In the genomic region with DNA sequence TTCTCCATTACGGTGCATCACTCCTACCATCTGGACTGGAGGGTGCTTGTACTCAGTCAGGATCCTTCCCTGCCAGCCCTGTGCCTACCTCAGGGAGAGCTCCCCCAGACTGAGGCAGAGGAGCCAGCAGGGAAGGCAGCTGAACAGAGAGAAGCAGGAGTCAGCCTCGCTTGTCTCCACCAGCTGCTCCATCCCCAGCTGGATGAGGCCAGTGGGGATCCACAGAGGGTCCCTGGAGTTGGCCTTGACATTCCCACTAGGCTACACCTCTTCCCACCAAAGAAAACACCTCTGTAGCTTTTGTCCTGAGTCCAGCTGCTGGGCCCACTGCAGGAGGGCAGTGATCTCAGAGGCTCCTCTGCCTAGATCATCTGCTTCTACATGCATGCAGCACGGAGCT, we compare ENCODE assay signal across 8 mouse cellular contexts. TPM values are rescaled to one million over a fixed set of nuclear protein-coding genes. Genes with fewer than 3 reads are reported as not detected.
DNase-seq lines count a peak whose midpoint lies in the region; ATAC-seq and TF ChIP-seq lines count a peak whose summit lies in the region.

No protein-coding gene starts in this region.

- peaks cover 13% of the 10 kb centered on the region for H3K36me3 ChIP-seq in heart, embryonic 11.5 days (ENCODE audit: control insufficient read depth, insufficient read depth, low read length)
- H3K36me3 ChIP-seq in G1E (replicated peaks) (peaks cover 94% of the 10 kb centered on the region), macrophage (ENCODE audit: inconsistent target) (peaks cover 19% of the 10 kb centered on the region)
- H3K36me3 ChIP-seq in heart, embryonic 16.5 days (ENCODE audit: control insufficient read depth, insufficient read depth), result peaks cover 10% of the 10 kb centered on the region

- no peak overlapping the region for H3K4me3 ChIP-seq in heart, embryonic 11.5 days (ENCODE audit: low read depth, low read length)
- peak overlapping the region; percentile 55; the same call in 1 of the 2 replicates for H3K4me3 ChIP-seq in G1E (ENCODE audit: low read depth, low read length)
- no peak overlapping the region for H3K4me3 ChIP-seq in heart, embryonic 16.5 days (ENCODE audit: low read length)
- H3K4me3 ChIP-seq in macrophage (ENCODE audit: inconsistent target), result no peak overlapping the region

- H3K27ac ChIP-seq in heart, embryonic 11.5 days (ENCODE audit: low read depth, low read length), result peak overlapping the region; percentile 36
- H3K27ac ChIP-seq in heart, embryonic 16.5 days (ENCODE audit: low read length), result peak overlapping the region; percentile 72
- H3K27ac ChIP-seq in macrophage, result peak overlapping the region; percentile 76

- DNase-seq in heart, adult 9 months (ENCODE audit: low spot score in 2 of 2), result no peak
- no peak for DNase-seq in G1E (ENCODE audit: low spot score)
- DNase-seq in urinary bladder, postnatal 4 days (ENCODE audit: low spot score in 2 of 2), result no peak
- no peak for DNase-seq in retina, postnatal 1 day

- TF ChIP-seq CTCF in G1E (IDR thresholded peaks at IDR 0.05; ENCODE audit: low read depth, low read length), result no peak

- H3K4me1 ChIP-seq in heart, embryonic 11.5 days (ENCODE audit: control insufficient read depth, insufficient read depth, low read length), result peaks cover 60% of the 10 kb centered on the region
- H3K4me1 ChIP-seq in G1E (ENCODE audit: insufficient read depth, low read depth, low read length), result peaks cover 67% of the 10 kb centered on the region
- H3K4me1 ChIP-seq in heart, embryonic 16.5 days (ENCODE audit: control insufficient read depth, insufficient read depth, low read length), result peaks cover 78% of the 10 kb centered on the region

- WGBS in heart, embryonic 11.5 days (ENCODE audit: insufficient replicate concordance), result 86% methylated on average over 3 of the region's 3 CpGs
- WGBS in heart, embryonic 16.5 days, result 85% methylated on average over 3 of the region's 3 CpGs
- 65% methylated on average over 3 of the region's 3 CpGs for WGBS in macrophage (ENCODE audit: missing documents)

- no peak overlapping the region for H3K9ac ChIP-seq in heart, embryonic 11.5 days (ENCODE audit: low read depth, low read length)
- peak overlapping the region; percentile 56 for H3K9ac ChIP-seq in heart, embryonic 16.5 days (ENCODE audit: low read length)

- H3K27me3 ChIP-seq in heart, embryonic 11.5 days (ENCODE audit: control insufficient read depth, insufficient read depth, low read length), result no peaks in the 10 kb centered on the region
- no peaks in the 10 kb centered on the region for H3K27me3 ChIP-seq in G1E (ENCODE audit: insufficient read depth, low read length)
- no peaks in the 10 kb centered on the region for H3K27me3 ChIP-seq in heart, embryonic 16.5 days (ENCODE audit: control insufficient read depth, insufficient read depth, low read length)

- ATAC-seq in heart, embryonic 11.5 days (replicated peaks; ENCODE audit: insufficient number of reproducible peaks, low FRiP score, low TSS enrichment), result no peak
- ATAC-seq in G1E (ENCODE audit: extremely low read depth, insufficient number of reproducible peaks, low FRiP score, poor library complexity, severe bottlenecking), result no peak
- no peak for ATAC-seq in heart, embryonic 16.5 days (replicated peaks; ENCODE audit: extremely low read depth, insufficient read depth, low FRiP score)
- no peak for ATAC-seq in erythroid progenitor cell, adult 5-6 weeks (replicated peaks; ENCODE audit: low FRiP score, poor library complexity, severe bottlenecking)

- H3K9me3 ChIP-seq in heart, embryonic 11.5 days (replicated peaks; ENCODE audit: control insufficient read depth, low read length), result no peaks in the 10 kb centered on the region
- H3K9me3 ChIP-seq in G1E (replicated peaks), result no peaks in the 10 kb centered on the region
- H3K9me3 ChIP-seq in heart, embryonic 16.5 days (replicated peaks; ENCODE audit: control insufficient read depth, low read length), result no peaks in the 10 kb centered on the region

- no peak overlapping the region for H3K4me2 ChIP-seq in heart, embryonic 11.5 days
- H3K4me2 ChIP-seq in heart, embryonic 16.5 days (ENCODE audit: low read depth, low read length), result peak overlapping the region; percentile 26

- H3K79me2 ChIP-seq in macrophage (ENCODE audit: inconsistent target), result peaks cover 100% of the 10 kb centered on the region

RNA-seq across cellular contexts. Expression of a gene that starts 10.2 kb away (rescaled TPM):
- 308 and 316 TPM in 2 replicates for polyA plus RNA-seq in heart, embryonic 11.5 days (2014; fragmentation: Nextera tagmentation; extraction: Ambion mirVana)
- total RNA-seq in G1E (2014; fragmentation: Nextera tagmentation) (337 and 375 TPM in 2 replicates), G1E (2017) (232 TPM in 2 replicates)
- polyA plus RNA-seq in G1E (2012) (657 and 787 TPM in 2 replicates), macrophage (2018) (624 to 802 TPM (median 682 TPM) in 3 replicates)
- polyA plus RNA-seq in heart, embryonic 16.5 days (2015; fragmentation: Nextera tagmentation; extraction: Ambion mirVana), result 419 and 458 TPM in 2 replicates
- 100 to 1,000 TPM in 23 of 26 experiments, 10 to 100 TPM in 3; 71.0 to 453 (median 221) TPM for total RNA-seq in macrophage (2018; cell fraction: chromatin; rRNA removed)
- total RNA-seq in macrophage (2018; cell fraction: cytosol; rRNA removed), result 100 to 1,000 TPM; 541 to 697 (median 633) TPM
- 100 to 1,000 TPM; 118 to 431 (median 271) TPM for total RNA-seq in macrophage (2018; cell fraction: nucleus; rRNA removed)
- 382 and 420 TPM in 2 replicates for total RNA-seq in erythroid progenitor cell, adult 5-6 weeks (2015; ENCODE audit: low replicate concordance)
- total RNA-seq in erythroid progenitor cell, adult 5-6 weeks (2017; ENCODE audit: low replicate concordance), result 334 and 357 TPM in 2 replicates

RNA-seq across cellular contexts. Expression of a gene that starts 15.9 kb away (rescaled TPM):
- polyA plus RNA-seq in heart, embryonic 11.5 days (2014; fragmentation: Nextera tagmentation; extraction: Ambion mirVana), result 5.1 and 5.3 TPM in 2 replicates
- total RNA-seq in G1E (2014; fragmentation: Nextera tagmentation) (not detected in 2 replicates), G1E (2017) (0.27 TPM in 1 of 2 replicates, not detected in the other)
- polyA plus RNA-seq in G1E (2012) (not detected in 2 replicates), macrophage (2018) (not detected in 3 replicates)
- 11.0 and 12.0 TPM in 2 replicates for polyA plus RNA-seq in heart, embryonic 16.5 days (2015; fragmentation: Nextera tagmentation; extraction: Ambion mirVana)
- 1 to 10 TPM in 3 of 26 experiments, under 1 TPM in 14, not detected in 9; 0.17 to 2.2 (median 0.60) TPM for total RNA-seq in macrophage (2018; cell fraction: chromatin; rRNA removed)
- under 1 TPM in 3 of 26 experiments, not detected in 23; 0.03 to 0.14 (median 0.06) TPM for total RNA-seq in macrophage (2018; cell fraction: cytosol; rRNA removed)
- 1 to 10 TPM in 1 of 26 experiments, under 1 TPM in 4, not detected in 21; 0.11 to 1.0 (median 0.30) TPM for total RNA-seq in macrophage (2018; cell fraction: nucleus; rRNA removed)
- not detected in 2 replicates for total RNA-seq in erythroid progenitor cell, adult 5-6 weeks (2015; ENCODE audit: low replicate concordance)
- total RNA-seq in erythroid progenitor cell, adult 5-6 weeks (2017; ENCODE audit: low replicate concordance), result not detected in 2 replicates

RNA-seq across cellular contexts. Expression of a gene that starts 37.5 kb away (rescaled TPM):
- polyA plus RNA-seq in heart, embryonic 11.5 days (2014; fragmentation: Nextera tagmentation; extraction: Ambion mirVana), result 57.5 and 59.1 TPM in 2 replicates
- total RNA-seq in G1E (2014; fragmentation: Nextera tagmentation), result 178 and 183 TPM in 2 replicates
- total RNA-seq in G1E (2017), result 76.0 and 76.7 TPM in 2 replicates
- polyA plus RNA-seq in G1E (2012), result 153 and 156 TPM in 2 replicates
- polyA plus RNA-seq in heart, embryonic 16.5 days (2015; fragmentation: Nextera tagmentation; extraction: Ambion mirVana), result 45.7 and 46.5 TPM in 2 replicates
- 10 to 100 TPM in 7 of 26 experiments, 1 to 10 TPM in 19; 2.6 to 17.1 (median 7.9) TPM for total RNA-seq in macrophage (2018; cell fraction: chromatin; rRNA removed)
- 10 to 100 TPM in 1 of 26 experiments, 1 to 10 TPM in 25; 3.3 to 10.4 (median 6.3) TPM for total RNA-seq in macrophage (2018; cell fraction: cytosol; rRNA removed)
- total RNA-seq in macrophage (2018; cell fraction: nucleus; rRNA removed), result 10 to 100 TPM in 6 of 26 experiments, 1 to 10 TPM in 20; 2.1 to 27.4 (median 5.2) TPM
- polyA plus RNA-seq in macrophage (2018), result 4.4 to 25.0 TPM (median 10.0 TPM) in 3 replicates
- total RNA-seq in erythroid progenitor cell, adult 5-6 weeks (2015; ENCODE audit: low replicate concordance), result 206 and 249 TPM in 2 replicates
- total RNA-seq in erythroid progenitor cell, adult 5-6 weeks (2017; ENCODE audit: low replicate concordance), result 122 and 166 TPM in 2 replicates

RNA-seq across cellular contexts. Expression of a gene that starts 44.3 kb away (rescaled TPM):
- 0.14 and 0.33 TPM in 2 replicates for polyA plus RNA-seq in heart, embryonic 11.5 days (2014; fragmentation: Nextera tagmentation; extraction: Ambion mirVana)
- total RNA-seq in G1E (2014; fragmentation: Nextera tagmentation), result 4.6 and 7.7 TPM in 2 replicates
- 1.1 and 1.4 TPM in 2 replicates for total RNA-seq in G1E (2017)
- 0.29 and 0.53 TPM in 2 replicates for polyA plus RNA-seq in G1E (2012)
- 0.54 and 0.69 TPM in 2 replicates for polyA plus RNA-seq in heart, embryonic 16.5 days (2015; fragmentation: Nextera tagmentation; extraction: Ambion mirVana)
- total RNA-seq in macrophage (2018; cell fraction: chromatin; rRNA removed), result 1 to 10 TPM in 19 of 26 experiments, under 1 TPM in 5, not detected in 2; 0.54 to 4.1 (median 1.3) TPM
- under 1 TPM; 0.11 to 0.51 (median 0.28) TPM for total RNA-seq in macrophage (2018; cell fraction: cytosol; rRNA removed)
- 1 to 10 TPM in 12 of 26 experiments, under 1 TPM in 11, not detected in 3; 0.40 to 3.3 (median 1.1) TPM for total RNA-seq in macrophage (2018; cell fraction: nucleus; rRNA removed)
- 0.38 to 0.51 TPM (median 0.43 TPM) in 3 replicates for polyA plus RNA-seq in macrophage (2018)
- 4.2 and 8.6 TPM in 2 replicates for total RNA-seq in erythroid progenitor cell, adult 5-6 weeks (2015; ENCODE audit: low replicate concordance)
- total RNA-seq in erythroid progenitor cell, adult 5-6 weeks (2017; ENCODE audit: low replicate concordance), result 0.64 TPM in 1 of 2 replicates, not detected in the other

RNA-seq across cellular contexts. Expression of a gene that starts 44.4 kb away (rescaled TPM):
- polyA plus RNA-seq in heart, embryonic 11.5 days (2014; fragmentation: Nextera tagmentation; extraction: Ambion mirVana), result 2.8 and 3.3 TPM in 2 replicates
- total RNA-seq in G1E (2014; fragmentation: Nextera tagmentation) (not detected in 2 replicates), G1E (2017) (0.11 and 0.12 TPM in 2 replicates)
- polyA plus RNA-seq in G1E (2012) (not detected in 2 replicates), macrophage (2018) (not detected in 3 replicates)
- 3.3 and 3.9 TPM in 2 replicates for polyA plus RNA-seq in heart, embryonic 16.5 days (2015; fragmentation: Nextera tagmentation; extraction: Ambion mirVana)
- total RNA-seq in macrophage (2018; cell fraction: chromatin; rRNA removed), result not detected
- not detected for total RNA-seq in macrophage (2018; cell fraction: cytosol; rRNA removed)
- total RNA-seq in macrophage (2018; cell fraction: nucleus; rRNA removed), result not detected
- not detected in 2 replicates for total RNA-seq in erythroid progenitor cell, adult 5-6 weeks (2015; ENCODE audit: low replicate concordance)
- not detected in 2 replicates for total RNA-seq in erythroid progenitor cell, adult 5-6 weeks (2017; ENCODE audit: low replicate concordance)
